Mouse (Mus musculus): ENCODE data around the gene Olfr670. TPM values are rescaled to one million over a fixed set of nuclear protein-coding genes. Genes with fewer than 3 reads are reported as not detected.
"Not testable (repeated sequence)": the region's sequence is repeated elsewhere in the genome, so short reads cannot be mapped to it uniquely, and the experiment has no call there.

Gene Olfr670
- polyA plus RNA-seq (2015; fragmentation: Nextera tagmentation; extraction: Ambion mirVana), result not detected in 2 replicates

DNA sequence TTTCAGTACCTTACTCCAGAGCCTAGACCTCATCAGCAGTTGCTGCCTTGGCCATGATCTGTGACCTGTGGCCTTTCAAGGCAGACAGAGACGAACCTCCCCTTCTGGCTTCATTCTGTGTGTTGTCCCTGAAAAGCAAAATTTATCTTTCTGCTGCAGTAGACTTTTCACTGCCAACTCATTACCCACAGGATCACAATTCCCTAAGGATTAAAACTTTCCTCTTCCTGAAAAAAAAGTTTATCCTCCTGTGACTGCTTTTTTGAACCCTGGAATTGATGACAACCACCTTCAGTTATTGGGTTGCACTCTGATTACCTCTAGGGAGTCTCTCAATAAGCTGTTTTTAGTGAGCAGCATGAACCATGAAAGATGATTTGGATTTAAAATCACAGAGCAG, at the start of gene Olfr670:
Gene Olfr670, minus strand, starts transcription at position 101 of the 400 bp plus-strand sequence.
- no peak for DNase-seq (ENCODE audit: low spot score)

DNA sequence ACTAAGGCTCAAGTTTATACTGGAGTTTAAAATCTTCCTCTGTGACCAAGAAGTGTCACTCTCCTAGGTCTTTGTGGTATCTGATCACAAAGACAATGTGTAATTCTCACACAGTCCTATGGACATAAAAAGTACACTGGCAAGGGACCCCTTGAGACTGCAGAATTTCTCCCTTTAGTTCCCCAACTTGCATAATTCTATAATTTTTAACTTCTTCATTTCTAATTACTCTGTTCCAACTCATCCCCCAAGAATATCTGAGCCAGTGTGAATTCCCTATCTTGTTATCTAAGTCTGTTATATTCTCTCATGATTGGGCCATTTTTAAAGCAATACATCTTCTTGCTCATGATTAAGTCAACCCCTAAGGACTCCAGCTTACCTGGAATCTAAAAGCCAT, 39.5 kb upstream of the Olfr670 start, which contains the start of gene Olfr672:
Gene Olfr672, minus strand, starts transcription at position 101 of the 400 bp plus-strand sequence.
- no peak for DNase-seq (ENCODE audit: low spot score)

DNA sequence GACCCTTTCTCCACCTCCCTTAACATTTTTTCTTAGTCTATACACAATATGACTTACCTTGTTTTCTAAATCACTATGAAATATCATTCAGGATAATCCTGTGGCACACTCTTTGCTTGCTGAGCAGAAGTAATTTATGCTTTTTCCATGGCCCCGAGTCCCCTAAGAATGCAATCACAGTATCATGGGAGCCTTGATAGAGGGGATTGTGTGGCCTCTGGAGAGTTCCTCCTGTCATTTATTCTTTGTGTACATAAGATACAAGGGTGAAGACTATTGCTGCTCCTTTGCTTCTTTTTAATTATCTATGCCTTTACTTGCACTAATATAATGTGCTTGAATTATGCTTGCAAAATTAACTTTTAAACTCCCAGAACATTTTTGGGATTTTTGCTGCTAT, 16.6 kb upstream of the Olfr670 start, which contains the start of gene Olfr671:
Gene Olfr671, minus strand, starts transcription at position 101 of the 400 bp plus-strand sequence.
- DNase-seq (ENCODE audit: low spot score), result no peak

DNA sequence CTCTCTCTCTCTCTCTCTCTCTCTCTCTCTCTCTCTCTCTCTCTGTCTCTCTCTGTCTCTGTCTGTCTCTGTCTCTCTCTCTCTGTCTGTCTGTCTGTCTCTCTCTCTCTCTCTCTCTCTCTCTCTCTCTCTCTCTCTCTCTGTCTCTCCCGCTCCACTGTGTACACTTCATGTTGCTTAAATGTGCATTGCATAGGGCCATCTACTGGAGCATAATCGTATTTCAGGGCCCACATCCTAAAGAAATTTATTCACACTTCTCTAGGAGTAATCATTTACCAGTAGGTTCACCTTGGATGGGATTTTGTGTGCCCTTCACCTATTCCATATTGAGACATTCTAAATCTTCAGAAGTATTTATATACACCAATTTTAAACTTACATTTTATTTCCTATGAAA, 10.1 kb upstream of the Olfr670 start:
- DNase-seq (ENCODE audit: low spot score), result not testable (repeated sequence)

DNA sequence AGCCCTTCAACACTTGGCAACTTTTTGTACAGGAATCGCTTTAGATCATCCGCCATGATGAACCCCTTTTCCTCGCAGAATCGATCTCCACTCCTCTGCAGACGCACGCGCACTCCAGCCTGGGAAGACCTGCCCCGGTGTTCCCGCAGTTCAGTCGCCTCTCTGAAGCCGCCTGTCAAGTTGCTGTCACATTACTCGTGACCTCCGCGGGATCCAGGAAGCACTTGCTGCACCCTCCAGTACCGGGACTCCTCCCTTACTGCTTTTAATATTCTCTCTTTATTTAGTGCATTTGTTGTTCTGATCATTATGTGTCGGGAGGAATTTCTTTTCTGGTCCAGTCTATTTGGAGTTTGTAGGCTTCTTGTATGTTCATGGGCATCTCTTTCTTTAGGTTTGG, 12.2 kb downstream of the Olfr670 start:
- not testable (repeated sequence) for DNase-seq (ENCODE audit: low spot score)

DNA sequence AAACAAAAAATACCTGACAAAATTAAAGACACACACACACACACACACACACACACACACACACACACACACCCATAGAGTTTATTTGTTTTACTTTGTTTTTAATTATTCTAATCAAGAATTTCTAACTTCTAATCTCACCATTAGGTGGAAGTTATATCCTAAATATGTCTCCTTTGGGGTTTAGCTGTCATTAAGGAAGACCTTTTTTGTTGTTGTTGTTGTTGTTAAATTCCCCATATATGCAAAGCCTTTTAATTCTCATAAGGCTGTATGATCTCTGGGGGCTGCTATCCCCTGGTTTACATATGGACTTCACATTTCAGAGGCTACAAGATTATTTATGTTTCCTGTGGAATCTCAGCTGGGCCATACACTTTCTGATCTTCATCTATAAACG, 28.5 kb downstream of the Olfr670 start, which contains the start of gene Olfr669:
Gene Olfr669, plus strand, starts transcription at position 301 of the 400 bp plus-strand sequence.
- no peak for DNase-seq (ENCODE audit: low spot score)

DNA sequence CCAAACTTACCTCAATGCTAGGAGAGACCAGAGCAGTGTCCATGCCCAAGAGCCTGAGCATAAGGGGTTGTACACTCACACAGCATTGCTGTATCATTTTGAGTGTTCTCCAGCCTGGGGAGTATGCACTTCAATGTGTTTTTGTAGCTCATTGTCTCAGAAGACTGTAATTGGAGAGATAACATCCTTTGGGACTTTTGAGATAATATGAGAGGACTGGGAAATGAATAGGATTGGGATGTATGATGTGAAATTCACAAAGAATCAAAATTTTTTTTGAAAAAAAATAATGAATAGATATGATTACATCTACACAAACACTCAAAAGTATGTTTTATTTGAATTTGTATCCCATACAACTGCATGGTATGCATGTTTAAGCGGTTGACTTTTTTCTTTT, 34.5 kb downstream of the Olfr670 start, which contains the start of gene Olfr668:
Gene Olfr668, minus strand, starts transcription at position 101 of the 400 bp plus-strand sequence.
- DNase-seq (ENCODE audit: low spot score), result no peak

DNA sequence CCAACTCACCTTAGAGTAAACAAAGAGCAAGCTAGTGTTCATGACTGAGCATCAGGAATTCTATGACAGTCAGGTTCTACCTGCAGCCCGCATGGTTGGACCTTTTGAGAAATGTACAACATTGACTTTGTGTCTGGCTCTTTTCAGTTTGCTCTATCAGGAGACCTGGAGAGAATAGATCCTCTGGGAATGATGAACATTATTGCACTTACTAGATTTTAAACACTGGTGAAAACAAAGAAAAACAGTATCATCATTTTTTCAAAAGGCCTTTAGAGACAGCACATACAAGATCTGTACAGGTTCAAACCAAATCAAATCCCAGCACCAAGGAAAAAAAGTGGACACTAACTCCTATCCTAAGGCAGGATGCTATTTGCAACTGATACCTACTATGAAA, 41.0 kb downstream of the Olfr670 start, which contains the start of gene Olfr667:
Gene Olfr667, minus strand, starts transcription at position 101 of the 400 bp plus-strand sequence.
- no peak for DNase-seq (ENCODE audit: low spot score)

Other genes starting within 250 kb of the Olfr670 start
- gene Usp17le, start 185.2 kb downstream of the Olfr670 start, polyA plus RNA-seq (2015; fragmentation: Nextera tagmentation; extraction: Ambion mirVana), result not detected in 2 replicates
- not detected in 2 replicates for gene Usp17lb, start 120.0 kb downstream of the Olfr670 start, polyA plus RNA-seq (2015; fragmentation: Nextera tagmentation; extraction: Ambion mirVana)
- gene Usp17la, start 105.6 kb downstream of the Olfr670 start, polyA plus RNA-seq (2015; fragmentation: Nextera tagmentation; extraction: Ambion mirVana), result not detected in 2 replicates
- gene Olfr665, start 84.6 kb downstream of the Olfr670 start, polyA plus RNA-seq (2015; fragmentation: Nextera tagmentation; extraction: Ambion mirVana), result not detected in 2 replicates
- not detected in 2 replicates for gene Olfr666, start 66.7 kb downstream of the Olfr670 start, polyA plus RNA-seq (2015; fragmentation: Nextera tagmentation; extraction: Ambion mirVana)
- not detected in 2 replicates for gene Olfr667, start 41.1 kb downstream of the Olfr670 start, polyA plus RNA-seq (2015; fragmentation: Nextera tagmentation; extraction: Ambion mirVana)
- not detected in 2 replicates for gene Olfr668, start 34.6 kb downstream of the Olfr670 start, polyA plus RNA-seq (2015; fragmentation: Nextera tagmentation; extraction: Ambion mirVana)
- not detected in 2 replicates for gene Olfr669, start 28.4 kb downstream of the Olfr670 start, polyA plus RNA-seq (2015; fragmentation: Nextera tagmentation; extraction: Ambion mirVana)
- gene Olfr671, start 16.5 kb upstream of the Olfr670 start, polyA plus RNA-seq (2015; fragmentation: Nextera tagmentation; extraction: Ambion mirVana), result not detected in 2 replicates
- not detected in 2 replicates for gene Olfr672, start 39.4 kb upstream of the Olfr670 start, polyA plus RNA-seq (2015; fragmentation: Nextera tagmentation; extraction: Ambion mirVana)
- not detected in 2 replicates for gene Olfr675, start 65.8 kb upstream of the Olfr670 start, polyA plus RNA-seq (2015; fragmentation: Nextera tagmentation; extraction: Ambion mirVana)
- gene Olfr676, start 70.1 kb upstream of the Olfr670 start, polyA plus RNA-seq (2015; fragmentation: Nextera tagmentation; extraction: Ambion mirVana), result not detected in 2 replicates
- gene Olfr677, start 88.8 kb upstream of the Olfr670 start, polyA plus RNA-seq (2015; fragmentation: Nextera tagmentation; extraction: Ambion mirVana), result not detected in 2 replicates
- not detected in 2 replicates for gene Olfr678, start 101.9 kb upstream of the Olfr670 start, polyA plus RNA-seq (2015; fragmentation: Nextera tagmentation; extraction: Ambion mirVana)
- not detected in 2 replicates for gene Olfr679, start 118.6 kb upstream of the Olfr670 start, polyA plus RNA-seq (2015; fragmentation: Nextera tagmentation; extraction: Ambion mirVana)
- not detected in 2 replicates for gene Olfr680-ps1, start 130.2 kb upstream of the Olfr670 start, polyA plus RNA-seq (2015; fragmentation: Nextera tagmentation; extraction: Ambion mirVana)
- not detected in 2 replicates for gene Olfr681, start 154.2 kb upstream of the Olfr670 start, polyA plus RNA-seq (2015; fragmentation: Nextera tagmentation; extraction: Ambion mirVana)
- gene Olfr683, start 184.4 kb upstream of the Olfr670 start, polyA plus RNA-seq (2015; fragmentation: Nextera tagmentation; extraction: Ambion mirVana), result not detected in 2 replicates
- gene Olfr684, start 201.0 kb upstream of the Olfr670 start, polyA plus RNA-seq (2015; fragmentation: Nextera tagmentation; extraction: Ambion mirVana), result not detected in 2 replicates
- not detected in 2 replicates for gene Olfr685, start 223.4 kb upstream of the Olfr670 start, polyA plus RNA-seq (2015; fragmentation: Nextera tagmentation; extraction: Ambion mirVana)
- gene Olfr686, start 244.9 kb upstream of the Olfr670 start, polyA plus RNA-seq (2015; fragmentation: Nextera tagmentation; extraction: Ambion mirVana), result not detected in 2 replicates

All from thymus, postnatal 0 days (tissue).